In the genomic region with DNA sequence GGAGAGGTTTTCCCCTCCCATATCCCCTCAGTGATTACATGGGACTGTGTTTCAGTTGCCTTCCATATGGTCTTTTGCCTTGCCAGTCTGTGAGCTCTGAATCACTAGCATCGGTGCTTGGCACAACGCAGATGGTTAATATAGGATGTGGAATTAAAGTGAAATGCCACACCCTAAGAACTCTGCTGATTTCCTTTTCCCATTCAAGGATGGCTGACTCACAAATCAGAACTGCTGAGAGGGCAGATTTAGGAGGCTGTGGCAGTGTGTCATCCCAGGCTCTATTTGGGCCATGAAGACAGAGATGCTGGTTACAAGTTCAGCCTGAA, we compare ENCODE assay signal across 13 mouse cellular contexts. TPM values are rescaled to one million over a fixed set of nuclear protein-coding genes. Genes with fewer than 3 reads are reported as not detected.
DNase-seq lines count a peak whose midpoint lies in the region; ATAC-seq lines count a peak whose summit lies in the region.
"Had no signal": no experiment of that assay in that cellular context is flagged by ENCODE, and none has a peak within 500 bp of the region (broad histone marks: within the 10 kb centered on the region; RNA-seq: fewer than 3 reads in every experiment).

No protein-coding gene starts in this region.

- H3K9me3 ChIP-seq in embryonic facial prominence, embryonic 14.5 days (ENCODE audit: control insufficient read depth, low read length) = no peaks in the 10 kb centered on the region
- H3K9me3 ChIP-seq in limb, embryonic 15.5 days = no peaks in the 10 kb centered on the region
- H3K9me3 ChIP-seq: hindbrain, embryonic 15.5 days; kidney, embryonic 15.5 days had no signal

- no peaks in the 10 kb centered on the region for H3K27me3 ChIP-seq in embryonic facial prominence, embryonic 14.5 days (replicated peaks; ENCODE audit: control insufficient read depth, insufficient read depth, low read length)
- no peaks in the 10 kb centered on the region for H3K27me3 ChIP-seq in limb, embryonic 15.5 days
- H3K27me3 ChIP-seq: hindbrain, embryonic 15.5 days; kidney, embryonic 15.5 days had no signal

- H3K4me2 ChIP-seq in embryonic facial prominence, embryonic 14.5 days (ENCODE audit: low read depth, low read length) = no peak overlapping the region
- no peak overlapping the region for H3K4me2 ChIP-seq in limb, embryonic 15.5 days
- H3K4me2 ChIP-seq: hindbrain, embryonic 15.5 days; kidney, embryonic 15.5 days had no signal

- no peak overlapping the region for H3K9ac ChIP-seq in embryonic facial prominence, embryonic 14.5 days (ENCODE audit: low read depth, low read length)
- H3K9ac ChIP-seq in limb, embryonic 15.5 days = no peak overlapping the region
- H3K9ac ChIP-seq: hindbrain, embryonic 15.5 days; kidney, embryonic 15.5 days; liver, embryonic 14.5 days had no signal

- H3K36me3 ChIP-seq in embryonic facial prominence, embryonic 14.5 days (ENCODE audit: control insufficient read depth, insufficient read depth, low read length) = peaks cover 75% of the 10 kb centered on the region
- peaks cover 67% of the 10 kb centered on the region for H3K36me3 ChIP-seq in limb, embryonic 15.5 days

- no peak overlapping the region; the same call in 1 of the 2 replicates for H3K27ac ChIP-seq in embryonic facial prominence, embryonic 14.5 days (replicated peaks; ENCODE audit: low read depth, low read length)
- H3K27ac ChIP-seq in limb, embryonic 15.5 days = peak overlapping the region; percentile 67
- H3K27ac ChIP-seq: hindbrain, embryonic 15.5 days; kidney, embryonic 15.5 days; liver, embryonic 14.5 days had no signal

- WGBS in embryonic facial prominence, embryonic 14.5 days = 72% methylated on average over 2 of the region's 2 CpGs
- WGBS in limb, embryonic 15.5 days = 53% methylated on average over 2 of the region's 2 CpGs

- peak; percentile 35 to 46 for DNase-seq in frontal cortex, postnatal 36 days (ENCODE audit: low spot score in 2 of 2)
- DNase-seq in frontal cortex, postnatal 25 days (ENCODE audit: low spot score in 2 of 2) = no peak
- DNase-seq in NIH3T3 (ENCODE audit: low read depth) = peak; percentile 68
- no peak for DNase-seq in embryonic facial prominence, embryonic 14.5 days (ENCODE audit: low spot score)
- no peak for DNase-seq in kidney, adult 11 months
- DNase-seq: gastrocnemius, postnatal 10 days; lung, postnatal 4 days; thymus, adult 18-20 months had no signal

- H3K4me1 ChIP-seq in embryonic facial prominence, embryonic 14.5 days (ENCODE audit: control insufficient read depth, insufficient read depth, low read length) = no peaks in the 10 kb centered on the region
- no peaks in the 10 kb centered on the region for H3K4me1 ChIP-seq in limb, embryonic 15.5 days
- H3K4me1 ChIP-seq: hindbrain, embryonic 15.5 days; kidney, embryonic 15.5 days had no signal

- 0 out of 2 replicates have a peak, but pooled peaks have one; percentile 27 for ATAC-seq in embryonic facial prominence, embryonic 14.5 days (ENCODE audit: low read depth)
- peak; percentile 62; the same call in 1 of the 2 replicates for ATAC-seq in limb, embryonic 15.5 days (ENCODE audit: insufficient number of reproducible peaks, low FRiP score, low TSS enrichment, low read depth)
- ATAC-seq in erythroid progenitor cell, adult 5-6 weeks (replicated peaks; ENCODE audit: low FRiP score, poor library complexity, severe bottlenecking) = no peak

- no peak overlapping the region for H3K4me3 ChIP-seq in embryonic facial prominence, embryonic 14.5 days (ENCODE audit: low read depth, low read length)
- H3K4me3 ChIP-seq in limb, embryonic 15.5 days = no peak overlapping the region
- H3K4me3 ChIP-seq: hindbrain, embryonic 15.5 days; kidney, embryonic 15.5 days had no signal

RNA-seq across cellular contexts. Expression of gene Ikbke, which starts 14.5 kb away (rescaled TPM):
- polyA plus RNA-seq in embryonic facial prominence, embryonic 14.5 days (2014; fragmentation: Nextera tagmentation; extraction: Ambion mirVana) = 4.7 and 6.0 TPM in 2 replicates
- polyA plus RNA-seq in limb, embryonic 15.5 days (2015; fragmentation: Nextera tagmentation; extraction: Ambion mirVana) = 7.1 and 7.3 TPM in 2 replicates
- 2.5 and 18.4 TPM in 2 replicates for total RNA-seq in erythroid progenitor cell, adult 5-6 weeks (2015; ENCODE audit: low replicate concordance)
- total RNA-seq in erythroid progenitor cell, adult 5-6 weeks (2017; ENCODE audit: low replicate concordance) = 4.8 and 6.7 TPM in 2 replicates

RNA-seq across cellular contexts. Expression of gene Rassf5, which starts 48.8 kb away (rescaled TPM):
- polyA plus RNA-seq in embryonic facial prominence, embryonic 14.5 days (2014; fragmentation: Nextera tagmentation; extraction: Ambion mirVana) = 3.1 and 4.0 TPM in 2 replicates
- 6.1 and 6.3 TPM in 2 replicates for polyA plus RNA-seq in limb, embryonic 15.5 days (2015; fragmentation: Nextera tagmentation; extraction: Ambion mirVana)
- total RNA-seq in erythroid progenitor cell, adult 5-6 weeks (2015; ENCODE audit: low replicate concordance) = 12.6 and 14.7 TPM in 2 replicates
- 5.0 and 17.8 TPM in 2 replicates for total RNA-seq in erythroid progenitor cell, adult 5-6 weeks (2017; ENCODE audit: low replicate concordance)

Comparison
In these comparisons a context has a peak if more than half of its experiments do, and no peak if none do; other contexts are left out.
1. DNase-seq: peak in frontal cortex, postnatal 36 days (2 of 2) and NIH3T3 (single experiment); none in frontal cortex, postnatal 25 days (0 of 2), embryonic facial prominence, embryonic 14.5 days (single experiment) and kidney, adult 11 months (single experiment).